ENCODE assay signal across 8 mouse cellular contexts in genomic region chr16:50429692-50430514, GRCm38 (mm10). TPM values are rescaled to one million over a fixed set of nuclear protein-coding genes. Genes with fewer than 3 reads are reported as not detected.
DNase-seq lines count a peak whose midpoint lies in the region; ATAC-seq lines count a peak whose summit lies in the region.

No protein-coding gene starts in this region.

- DNase-seq in ZHBTc4 (ENCODE audit: low read depth, low spot score) = peak; percentile 30
- DNase-seq in cerebellum, adult 18-20 months = peak; percentile 49 to 61
- peak; percentile 46 for DNase-seq in hindbrain, embryonic 14.5 days (ENCODE audit: low spot score)
- DNase-seq in left cerebral cortex, postnatal 14 days (ENCODE audit: low spot score in 2 of 2) = peak; percentile 13 to 23
- DNase-seq in right cerebral cortex, postnatal 14 days = peak; percentile 41

- H3K4me3 ChIP-seq in hindbrain, embryonic 14.5 days (replicated peaks; ENCODE audit: low read length) = peak overlapping the region; percentile 93

- intact Hi-C loops in left cerebral cortex, postnatal 14 days (cut with DNase I) = loop anchor here (2.0 to 10.0 kb wide), 4 partner anchors 49 to 307 kb away; no protein-coding TSS in a partner anchor

- H3K27ac ChIP-seq in hindbrain, embryonic 14.5 days = peak overlapping the region; percentile 45; the same call in 1 of the 2 replicates

- under 1% methylated on average over 65 of the region's 69 CpGs for WGBS in hindbrain, embryonic 14.5 days

- ATAC-seq in frontal cortex, adult (ENCODE audit: low TSS enrichment) = peak; percentile 4
- ATAC-seq in hindbrain, embryonic 14.5 days (ENCODE audit: low FRiP score) = no peak
- peak; percentile 11; the same call in 1 of the 2 replicates for ATAC-seq in megakaryocyte-erythroid progenitor cell, adult 5-6 weeks (replicated peaks; ENCODE audit: low FRiP score, low TSS enrichment, poor library complexity, severe bottlenecking)
- no peak for ATAC-seq in erythroid progenitor cell, adult 5-6 weeks (replicated peaks; ENCODE audit: low FRiP score, poor library complexity, severe bottlenecking)

- H3K9ac ChIP-seq in hindbrain, embryonic 14.5 days = peak overlapping the region; percentile 88

- peak overlapping the region; percentile 98 for H3K4me2 ChIP-seq in hindbrain, embryonic 14.5 days (replicated peaks)

- no peaks in the 10 kb centered on the region for H3K9me3 ChIP-seq in hindbrain, embryonic 14.5 days (ENCODE audit: control insufficient read depth, low read length)

- no peaks in the 10 kb centered on the region for H3K27me3 ChIP-seq in hindbrain, embryonic 14.5 days (ENCODE audit: control insufficient read depth, insufficient read depth, low read length)

- H3K4me1 ChIP-seq in hindbrain, embryonic 14.5 days (replicated peaks; ENCODE audit: control insufficient read depth, insufficient read depth, low read length) = 0 out of 2 replicates have a peak, but pooled peaks cover 4% of the 10 kb centered on the region

- no peaks in the 10 kb centered on the region for H3K36me3 ChIP-seq in hindbrain, embryonic 14.5 days (replicated peaks; ENCODE audit: control insufficient read depth, insufficient read depth)

RNA-seq across cellular contexts. Expression of gene Bbx, which starts 2.3 kb away (rescaled TPM):
- polyA plus RNA-seq in hindbrain, embryonic 14.5 days (2014; fragmentation: Nextera tagmentation; extraction: Ambion mirVana) = 13.9 and 17.4 TPM in 2 replicates
- total RNA-seq in left cerebral cortex, postnatal 14 days (2021) = 10 to 100 TPM; 12.1 TPM
- total RNA-seq in megakaryocyte-erythroid progenitor cell, adult 5-6 weeks (2014; fragmentation: Nextera tagmentation) = 9.6 and 10.6 TPM in 2 replicates
- 19.1 and 19.5 TPM in 2 replicates for total RNA-seq in megakaryocyte-erythroid progenitor cell, adult 5-6 weeks (2017)
- 7.2 and 13.0 TPM in 2 replicates for total RNA-seq in erythroid progenitor cell, adult 5-6 weeks (2015; ENCODE audit: low replicate concordance)
- total RNA-seq in erythroid progenitor cell, adult 5-6 weeks (2017; ENCODE audit: low replicate concordance) = 2.8 and 5.9 TPM in 2 replicates

Comparison
In these comparisons a context has a peak if more than half of its experiments do, and no peak if none do; other contexts are left out.
1. ATAC-seq: peak in frontal cortex, adult (single experiment) and megakaryocyte-erythroid progenitor cell, adult 5-6 weeks (single experiment); none in hindbrain, embryonic 14.5 days (single experiment) and erythroid progenitor cell, adult 5-6 weeks (single experiment).
2. Peak in every context shown above with its lines, with median percentiles within 50 percentile points of each other: DNase-seq.